Mouse (Mus musculus): ENCODE measurements around the gene Rab13. TPM values are rescaled to one million over a fixed set of nuclear protein-coding genes. Genes with fewer than 3 reads are reported as not detected.

Rab13 gene
- polyA plus RNA-seq, 1 experiment: 2.0 TPM

GRCm38 (mm10) chr3:90263121-90263771, 49.8 kb downstream of the Rab13 start:
- H3K27me3 ChIP-seq (ENCODE audit: control insufficient read depth, insufficient read depth, low read length): no peaks in the 10 kb centered on the region
- 96% methylated on average over 5 of the region's 5 CpGs for WGBS
- H3K27ac ChIP-seq (ENCODE audit: insufficient read depth, low read depth, low read length): no peak overlapping the region
- H3K4me1 ChIP-seq (ENCODE audit: control insufficient read depth, insufficient read depth, insufficient read length, low read length): peaks cover 12% of the 10 kb centered on the region
- no peak overlapping the region for H3K4me3 ChIP-seq (ENCODE audit: low read depth, low read length)
- H3K36me3 ChIP-seq (ENCODE audit: control insufficient read depth, insufficient read depth, low read length): peaks cover 44% of the 10 kb centered on the region
- TF ChIP-seq POLR2A (IDR thresholded peaks at IDR 0.05; ENCODE audit: low read depth, low read length) (no peak), CTCF (IDR thresholded peaks at IDR 0.05; ENCODE audit: extremely low read depth, insufficient read length, insufficient replicate concordance, low read depth, low read length) (no peak)

- 23% methylated on average over 10 of the region's 10 CpGs for WGBS
- peak overlapping the region; percentile 12; the same call in 1 of the 2 replicates for H3K27ac ChIP-seq (ENCODE audit: insufficient read depth, low read depth, low read length)
These were observed 51.2 kb downstream of the Rab13 start for GRCm38 (mm10) chr3:90264687-90265033.

GRCm38 (mm10) chr3:90265034-90265931, 51.8 kb downstream of the Rab13 start, which contains the start of gene Dennd4b:
Gene Dennd4b, plus strand, starts transcription at chr3:90265185.
- peak; percentile 67 for TF ChIP-seq POLR2A (IDR thresholded peaks at IDR 0.05; ENCODE audit: low read depth, low read length)
- TF ChIP-seq CTCF (IDR thresholded peaks at IDR 0.05; ENCODE audit: extremely low read depth, insufficient read length, insufficient replicate concordance, low read depth, low read length): peak; percentile 86
- Histone ChIP-seq H3K4me3 (ENCODE audit: low read depth, low read length) (peak within 1 kb of the TSS; percentile 80), H3K27me3 (ENCODE audit: control insufficient read depth, insufficient read depth, low read length) (no peaks in the 10 kb centered on the region), H3K36me3 (ENCODE audit: control insufficient read depth, insufficient read depth, low read length) (peaks cover 31% of the 10 kb centered on the region), H3K27ac (ENCODE audit: insufficient read depth, low read depth, low read length) (peak within 1 kb of the TSS; percentile 87), H3K4me1 (ENCODE audit: control insufficient read depth, insufficient read depth, insufficient read length, low read length) (peaks cover 6% of the 10 kb centered on the region; the same call in 1 of the 2 replicates)
- WGBS: under 1% methylated on average over 77 of the region's 87 CpGs

More at GRCm38 (mm10) chr3:90264687-90265033, 51.2 kb downstream of the Rab13 start:
- peaks cover 6% of the 10 kb centered on the region; the same call in 1 of the 2 replicates for H3K4me1 ChIP-seq (ENCODE audit: control insufficient read depth, insufficient read depth, insufficient read length, low read length)
- no peaks in the 10 kb centered on the region for H3K27me3 ChIP-seq (ENCODE audit: control insufficient read depth, insufficient read depth, low read length)
- peaks cover 36% of the 10 kb centered on the region for H3K36me3 ChIP-seq (ENCODE audit: control insufficient read depth, insufficient read depth, low read length)
- peak overlapping the region; percentile 80 for H3K4me3 ChIP-seq (ENCODE audit: low read depth, low read length)
- TF ChIP-seq POLR2A (IDR thresholded peaks at IDR 0.05; ENCODE audit: low read depth, low read length) (no peak), CTCF (IDR thresholded peaks at IDR 0.05; ENCODE audit: extremely low read depth, insufficient read length, insufficient replicate concordance, low read depth, low read length) (no peak)

GRCm38 (mm10) chr3:90265932-90266741, 52.6 kb downstream of the Rab13 start:
- no peaks in the 10 kb centered on the region for H3K27me3 ChIP-seq (ENCODE audit: control insufficient read depth, insufficient read depth, low read length)

GRCm38 (mm10) chr3:90266901-90267775, 53.6 kb downstream of the Rab13 start:
- WGBS: 85% methylated on average over 20 of the region's 20 CpGs
- peak overlapping the region; percentile 55 for H3K27ac ChIP-seq (ENCODE audit: insufficient read depth, low read depth, low read length)
- no peak for TF ChIP-seq POLR2A (IDR thresholded peaks at IDR 0.05; ENCODE audit: low read depth, low read length)
- TF ChIP-seq CTCF (IDR thresholded peaks at IDR 0.05; ENCODE audit: extremely low read depth, insufficient read length, insufficient replicate concordance, low read depth, low read length): no peak

More at GRCm38 (mm10) chr3:90265932-90266741, 52.6 kb downstream of the Rab13 start:
- Histone ChIP-seq H3K4me3 (ENCODE audit: low read depth, low read length) (peak overlapping the region; percentile 80), H3K36me3 (ENCODE audit: control insufficient read depth, insufficient read depth, low read length) (peaks cover 25% of the 10 kb centered on the region), H3K4me1 (ENCODE audit: control insufficient read depth, insufficient read depth, insufficient read length, low read length) (peaks cover 6% of the 10 kb centered on the region; the same call in 1 of the 2 replicates), H3K27ac (ENCODE audit: insufficient read depth, low read depth, low read length) (peak overlapping the region; percentile 87)
- no peak for TF ChIP-seq CTCF (IDR thresholded peaks at IDR 0.05; ENCODE audit: extremely low read depth, insufficient read length, insufficient replicate concordance, low read depth, low read length)
- 0 out of 2 replicates have a peak, but pooled peaks have one; percentile 37 for TF ChIP-seq POLR2A (IDR thresholded peaks at IDR 0.05; ENCODE audit: low read depth, low read length)
- 35% methylated on average over 16 of the region's 16 CpGs for WGBS

GRCm38 (mm10) chr3:90268190-90268589, 54.7 kb downstream of the Rab13 start:
- Histone ChIP-seq H3K27ac (ENCODE audit: insufficient read depth, low read depth, low read length) (no peak overlapping the region), H3K36me3 (ENCODE audit: control insufficient read depth, insufficient read depth, low read length) (peaks cover 10% of the 10 kb centered on the region; the same call in 1 of the 2 replicates), H3K27me3 (ENCODE audit: control insufficient read depth, insufficient read depth, low read length) (no peaks in the 10 kb centered on the region), H3K4me1 (ENCODE audit: control insufficient read depth, insufficient read depth, insufficient read length, low read length) (peaks cover 6% of the 10 kb centered on the region; the same call in 1 of the 2 replicates), H3K4me3 (ENCODE audit: low read depth, low read length) (no peak overlapping the region)
- TF ChIP-seq CTCF (IDR thresholded peaks at IDR 0.05; ENCODE audit: extremely low read depth, insufficient read length, insufficient replicate concordance, low read depth, low read length): no peak
- TF ChIP-seq POLR2A (IDR thresholded peaks at IDR 0.05; ENCODE audit: low read depth, low read length): no peak
- 96% methylated on average over 11 of the region's 11 CpGs for WGBS

More at GRCm38 (mm10) chr3:90266901-90267775, 53.6 kb downstream of the Rab13 start:
- Histone ChIP-seq H3K27me3 (ENCODE audit: control insufficient read depth, insufficient read depth, low read length) (no peaks in the 10 kb centered on the region), H3K4me3 (ENCODE audit: low read depth, low read length) (0 out of 2 replicates have a peak overlapping the region, but pooled peaks have one; percentile 6), H3K36me3 (ENCODE audit: control insufficient read depth, insufficient read depth, low read length) (peaks cover 15% of the 10 kb centered on the region; the same call in 1 of the 2 replicates), H3K4me1 (ENCODE audit: control insufficient read depth, insufficient read depth, insufficient read length, low read length) (peaks cover 6% of the 10 kb centered on the region; the same call in 1 of the 2 replicates)

Data from small intestine, adult 2 months (tissue).